17 mouse cellular contexts compared by ENCODE assay signal in the genomic region with DNA sequence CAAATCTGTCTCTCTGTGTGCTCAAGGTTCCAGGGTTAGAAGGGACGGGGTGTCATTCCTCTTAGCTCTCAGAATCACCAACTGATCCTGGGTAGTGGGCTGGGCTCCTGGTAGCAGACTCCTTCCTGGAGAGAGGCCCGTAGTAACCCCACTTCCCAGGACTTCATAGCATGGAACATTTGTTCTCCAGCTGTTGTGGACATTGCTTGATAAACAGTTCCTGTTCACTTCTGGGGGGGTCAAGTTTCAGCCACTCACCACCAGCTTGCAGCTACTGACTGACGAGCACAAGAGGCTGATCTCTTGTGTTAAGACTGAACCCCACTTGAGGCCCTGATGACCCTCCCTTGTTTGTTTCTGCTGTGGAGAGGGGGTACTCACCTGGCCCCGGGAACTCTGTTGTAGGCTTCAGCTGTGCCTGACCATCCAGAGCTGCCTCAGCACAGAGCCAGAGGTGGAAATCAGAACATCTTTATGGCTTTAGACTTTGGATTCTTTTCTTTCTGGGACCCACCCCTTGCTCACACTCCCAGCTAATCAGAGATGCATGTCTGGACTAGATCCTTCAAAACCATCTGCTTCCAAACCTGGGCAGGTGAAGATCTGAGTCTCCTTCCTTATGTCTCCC. TPM values are rescaled to one million over a fixed set of nuclear protein-coding genes. Genes with fewer than 3 reads are reported as not detected.
DNase-seq lines count a peak whose midpoint lies in the region; ATAC-seq and TF ChIP-seq lines count a peak whose summit lies in the region.
"Had no signal": no experiment of that assay in that cellular context is flagged by ENCODE, and none has a peak within 500 bp of the region (broad histone marks: within the 10 kb centered on the region; RNA-seq: fewer than 3 reads in every experiment).

A gene (minus strand): TSS at position 433 of the 628 bp plus-strand sequence.

- H3K27ac ChIP-seq in heart, postnatal 0 days (ENCODE audit: low read depth), result no peak within 1 kb of the TSS
- no peak within 1 kb of the TSS for H3K27ac ChIP-seq in heart, embryonic 11.5 days (ENCODE audit: low read depth, low read length)
- H3K27ac ChIP-seq in lung, postnatal 0 days (ENCODE audit: low read length), result peak within 1 kb of the TSS; percentile 47; the same call in 1 of the 2 replicates
- peak within 1 kb of the TSS; percentile 65; the same call in 1 of the 2 replicates for H3K27ac ChIP-seq in stomach, postnatal 0 days (replicated peaks)
- H3K27ac ChIP-seq: forebrain, embryonic 12.5 days; hindbrain, embryonic 14.5 days; midbrain, embryonic 12.5 days; neural tube, embryonic 13.5 days had no signal

- ATAC-seq in heart, postnatal 0 days (ENCODE audit: insufficient read depth, low read depth), result 0 out of 2 replicates have a peak, but pooled peaks have one; percentile 24
- no peak for ATAC-seq in heart, embryonic 11.5 days (replicated peaks; ENCODE audit: insufficient number of reproducible peaks, low FRiP score, low TSS enrichment)
- ATAC-seq in lung, postnatal 0 days, result peak; percentile 76
- ATAC-seq in stomach, postnatal 0 days (ENCODE audit: low FRiP score, low TSS enrichment), result peak; percentile 40

- no peaks in the 10 kb centered on the region for H3K36me3 ChIP-seq in heart, postnatal 0 days (replicated peaks; ENCODE audit: control insufficient read depth, insufficient read depth, low read length)
- H3K36me3 ChIP-seq in heart, embryonic 11.5 days (ENCODE audit: control insufficient read depth, insufficient read depth, low read length), result no peaks in the 10 kb centered on the region
- H3K36me3 ChIP-seq in lung, postnatal 0 days (ENCODE audit: insufficient read depth, low read length), result no peaks in the 10 kb centered on the region
- no peaks in the 10 kb centered on the region for H3K36me3 ChIP-seq in stomach, postnatal 0 days (ENCODE audit: control insufficient read depth, insufficient read depth, low read length)
- H3K36me3 ChIP-seq: forebrain, embryonic 12.5 days; G1E; midbrain, embryonic 12.5 days; neural tube, embryonic 13.5 days had no signal

- H3K4me3 ChIP-seq in heart, postnatal 0 days (ENCODE audit: low read depth, low read length), result no peak within 1 kb of the TSS
- no peak within 1 kb of the TSS for H3K4me3 ChIP-seq in heart, embryonic 11.5 days (ENCODE audit: low read depth, low read length)
- H3K4me3 ChIP-seq in lung, postnatal 0 days (ENCODE audit: low read depth, low read length), result no peak within 1 kb of the TSS
- no peak within 1 kb of the TSS for H3K4me3 ChIP-seq in stomach, postnatal 0 days (ENCODE audit: low read depth, low read length)
- H3K4me3 ChIP-seq: forebrain, embryonic 12.5 days; midbrain, embryonic 12.5 days; neural tube, embryonic 13.5 days had no signal

- no peak for DNase-seq in adrenal gland, adult 2 months
- DNase-seq in adrenal gland, postnatal 36 days, result no peak
- DNase-seq in heart, postnatal 0 days (ENCODE audit: low spot score), result peak; percentile 25
- peak; percentile 57 for DNase-seq in lung, postnatal 0 days (ENCODE audit: low spot score)
- DNase-seq in lung, adult 18-20 months, result no peak
- peak; percentile 39 for DNase-seq in stomach, postnatal 0 days (ENCODE audit: low spot score)
- DNase-seq in layer of hippocampus, adult 9-11 months, result no peak
- DNase-seq: gastrocnemius, postnatal 14 days; right cerebral cortex, postnatal 14 days had no signal

- H3K9ac ChIP-seq in heart, postnatal 0 days (replicated peaks; ENCODE audit: low read depth, low read length), result no peak within 1 kb of the TSS
- H3K9ac ChIP-seq in heart, embryonic 11.5 days (ENCODE audit: low read depth, low read length), result no peak within 1 kb of the TSS
- no peak within 1 kb of the TSS for H3K9ac ChIP-seq in lung, postnatal 0 days (replicated peaks; ENCODE audit: low read depth)
- peak within 1 kb of the TSS; percentile 47; the same call in 1 of the 2 replicates for H3K9ac ChIP-seq in stomach, postnatal 0 days (ENCODE audit: low read length)
- H3K9ac ChIP-seq: forebrain, embryonic 12.5 days; hindbrain, embryonic 14.5 days; midbrain, embryonic 12.5 days; neural tube, embryonic 13.5 days had no signal

- H3K9me3 ChIP-seq in heart, postnatal 0 days (replicated peaks; ENCODE audit: control insufficient read depth, low read length), result no peaks in the 10 kb centered on the region
- H3K9me3 ChIP-seq in heart, embryonic 11.5 days (replicated peaks; ENCODE audit: control insufficient read depth, low read length), result peaks cover 5% of the 10 kb centered on the region; the same call in 1 of the 2 replicates
- no peaks in the 10 kb centered on the region for H3K9me3 ChIP-seq in lung, postnatal 0 days (ENCODE audit: low read length)
- 0 out of 2 replicates have a peak, but pooled peaks cover 2% of the 10 kb centered on the region for H3K9me3 ChIP-seq in stomach, postnatal 0 days (ENCODE audit: control insufficient read depth, low read length)
- H3K9me3 ChIP-seq: G1E had no signal

- no peak for TF ChIP-seq EP300 in heart, postnatal 0 days (IDR thresholded peaks at IDR 0.05; ENCODE audit: low read depth)
- no peak for TF ChIP-seq EP300 in lung, postnatal 0 days (IDR thresholded peaks at IDR 0.05)
- TF ChIP-seq EP300 in stomach, postnatal 0 days (optimal IDR thresholded peaks at IDR 0.05), result no peak

- no peak within 1 kb of the TSS for H3K4me2 ChIP-seq in heart, postnatal 0 days (ENCODE audit: low read depth, low read length)
- H3K4me2 ChIP-seq in heart, embryonic 11.5 days, result no peak within 1 kb of the TSS
- no peak within 1 kb of the TSS for H3K4me2 ChIP-seq in lung, postnatal 0 days (replicated peaks; ENCODE audit: low read depth, low read length)
- no peak within 1 kb of the TSS for H3K4me2 ChIP-seq in stomach, postnatal 0 days (replicated peaks; ENCODE audit: low read depth)
- H3K4me2 ChIP-seq: forebrain, embryonic 12.5 days; hindbrain, embryonic 14.5 days; liver, embryonic 11.5 days; midbrain, embryonic 12.5 days; neural tube, embryonic 13.5 days had no signal

- 20% methylated on average over 4 of the region's 4 CpGs for WGBS in heart, postnatal 0 days
- 22% methylated on average over 4 of the region's 4 CpGs for WGBS in heart, embryonic 11.5 days (ENCODE audit: insufficient replicate concordance)
- WGBS in lung, postnatal 0 days, result 6% methylated on average over 4 of the region's 4 CpGs
- 16% methylated on average over 4 of the region's 4 CpGs for WGBS in stomach, postnatal 0 days

- H3K4me1 ChIP-seq in heart, postnatal 0 days (ENCODE audit: control insufficient read depth, insufficient read depth), result 0 out of 2 replicates have a peak, but pooled peaks cover under 1% of the 10 kb centered on the region
- H3K4me1 ChIP-seq in heart, embryonic 11.5 days (ENCODE audit: control insufficient read depth, insufficient read depth, low read length), result peaks cover 6% of the 10 kb centered on the region; the same call in 1 of the 2 replicates
- no peaks in the 10 kb centered on the region for H3K4me1 ChIP-seq in lung, postnatal 0 days (ENCODE audit: insufficient read depth, low read depth, low read length)
- H3K4me1 ChIP-seq in stomach, postnatal 0 days (replicated peaks; ENCODE audit: control insufficient read depth, insufficient read depth), result 0 out of 2 replicates have a peak, but pooled peaks cover 4% of the 10 kb centered on the region

- no peaks in the 10 kb centered on the region for H3K27me3 ChIP-seq in heart, postnatal 0 days (ENCODE audit: control insufficient read depth, insufficient read depth, low read length)
- no peaks in the 10 kb centered on the region for H3K27me3 ChIP-seq in heart, embryonic 11.5 days (ENCODE audit: control insufficient read depth, insufficient read depth, low read length)
- H3K27me3 ChIP-seq in lung, postnatal 0 days (replicated peaks; ENCODE audit: insufficient read depth, low read length), result no peaks in the 10 kb centered on the region
- no peaks in the 10 kb centered on the region for H3K27me3 ChIP-seq in stomach, postnatal 0 days (ENCODE audit: control insufficient read depth, insufficient read depth, low read length)
- H3K27me3 ChIP-seq: forebrain, embryonic 12.5 days; midbrain, embryonic 12.5 days; neural tube, embryonic 13.5 days had no signal

- no peak for TF ChIP-seq CTCF in heart, postnatal 0 days (IDR thresholded peaks at IDR 0.05; ENCODE audit: low read depth)
- TF ChIP-seq CTCF in lung, postnatal 0 days (IDR thresholded peaks at IDR 0.05), result no peak
- no peak for TF ChIP-seq CTCF in stomach, postnatal 0 days (IDR thresholded peaks at IDR 0.05; ENCODE audit: low read depth)

RNA-seq across cellular contexts. Expression of the gene that starts here (rescaled TPM):
- 10 to 100 TPM in 1 of 2 experiments, 1 to 10 TPM in 1; 1.1 to 75.2 TPM for total RNA-seq in adrenal gland, adult 2 months (2021)
- polyA plus RNA-seq in adrenal gland, adult 2 months (2012; rRNA removed), result 15.4 and 35.0 TPM in 2 replicates
- total RNA-seq in adrenal gland, postnatal 36 days (2021), result 10 to 100 TPM in 1 of 2 experiments, under 1 TPM in 1; 0.73 to 23.5 TPM
- total RNA-seq in heart, postnatal 0 days (2014; rRNA removed; ENCODE audit: low replicate concordance), result not detected in 2 replicates
- 0.11 and 0.22 TPM in 2 replicates for polyA plus RNA-seq in heart, postnatal 0 days (2015; fragmentation: Nextera tagmentation; extraction: Ambion mirVana)
- polyA plus RNA-seq in heart, embryonic 11.5 days (2014; fragmentation: Nextera tagmentation; extraction: Ambion mirVana), result not detected in 2 replicates
- polyA plus RNA-seq in lung, postnatal 0 days (2015; fragmentation: Nextera tagmentation; extraction: Ambion mirVana), result not detected in 2 replicates
- polyA plus RNA-seq in stomach, postnatal 0 days (2015; fragmentation: Nextera tagmentation; extraction: Ambion mirVana), result 0.13 TPM in 1 of 2 replicates, not detected in the other
- total RNA-seq: G1E; gastrocnemius, postnatal 14 days; layer of hippocampus, postnatal 25 days had no signal
- polyA plus RNA-seq: forebrain, embryonic 12.5 days; hindbrain, embryonic 14.5 days; liver, embryonic 11.5 days; midbrain, embryonic 12.5 days; neural tube, embryonic 13.5 days had no signal

Comparison
In these comparisons a context has a peak if more than half of its experiments do, and no peak if none do; other contexts are left out.
1. RNA of the gene that starts here (polyA plus RNA-seq): 15.4 to 35.0 TPM in adrenal gland, adult 2 months; 0.11 to 0.22 TPM in heart, postnatal 0 days, 0.13 TPM in stomach, postnatal 0 days, not detected in lung, postnatal 0 days and not detected in heart, embryonic 11.5 days; every median in the first group is over 10 times any median in the second.
2. Peak in DNase-seq and ATAC-seq in heart, postnatal 0 days; RNA of the gene not detected or under 1 TPM.
3. Peak in DNase-seq, ATAC-seq and H3K27ac ChIP-seq in lung, postnatal 0 days; RNA of the gene not detected or under 1 TPM.
4. Peak in DNase-seq, ATAC-seq, H3K27ac ChIP-seq and H3K9ac ChIP-seq in stomach, postnatal 0 days; RNA of the gene not detected or under 1 TPM.